Mouse (Mus musculus) retina, postnatal 1 day (tissue): ENCODE measurements around the gene Mpi.

Experiments
- DNase-seq: peaks from one replicate; pipeline ENCODE4 v3.0.0-alpha.2; 2012

Gene Mpi

GRCm38 (mm10) chr9:57552139-57552887 is at the start of gene Mpi:
TSS of gene Mpi (minus strand) at chr9:57552763.
- DNase-seq, result peak; percentile 86

- DNase-seq, result no peak
Measured at GRCm38 (mm10) chr9:57602098-57602497, 49.5 kb upstream of the Mpi start.

GRCm38 (mm10) chr9:57601353-57601706 is 48.8 kb upstream of the Mpi start:
- DNase-seq, result no peak

GRCm38 (mm10) chr9:57600620-57601352 is 48.2 kb upstream of the Mpi start:
- DNase-seq, result peak; percentile 44

- DNase-seq, result peak; percentile 92
Measured at GRCm38 (mm10) chr9:57598851-57599563, 46.4 kb upstream of the Mpi start.

GRCm38 (mm10) chr9:57597929-57598382 is 45.4 kb upstream of the Mpi start:
- peak; percentile 82 for DNase-seq

- no peak for DNase-seq
Measured at GRCm38 (mm10) chr9:57597265-57597664, 44.7 kb upstream of the Mpi start.

- no peak for DNase-seq
Measured at GRCm38 (mm10) chr9:57594174-57594509, 41.6 kb upstream of the Mpi start.

- DNase-seq, result no peak
Measured at GRCm38 (mm10) chr9:57593454-57594173, 41.1 kb upstream of the Mpi start.

GRCm38 (mm10) chr9:57590726-57591125 is 38.2 kb upstream of the Mpi start:
- peak; percentile 66 for DNase-seq

GRCm38 (mm10) chr9:57589224-57590126 is 36.9 kb upstream of the Mpi start, which contains the start of gene Ulk3:
TSS of gene Ulk3 (plus strand) at chr9:57589452.
- DNase-seq, result peak; percentile 87

- DNase-seq, result no peak
Measured at GRCm38 (mm10) chr9:57584991-57585390, 32.4 kb upstream of the Mpi start.

- DNase-seq, result no peak
Measured at GRCm38 (mm10) chr9:57577144-57577849, 24.7 kb upstream of the Mpi start.

GRCm38 (mm10) chr9:57575577-57575976 is 23.0 kb upstream of the Mpi start:
- DNase-seq, result no peak

- no peak for DNase-seq
Measured at GRCm38 (mm10) chr9:57574397-57574796, 21.8 kb upstream of the Mpi start.

GRCm38 (mm10) chr9:57568500-57568899 is 15.9 kb upstream of the Mpi start:
- no peak for DNase-seq

GRCm38 (mm10) chr9:57566846-57567245 is 14.3 kb upstream of the Mpi start:
- DNase-seq, result no peak

- no peak for DNase-seq
Measured at GRCm38 (mm10) chr9:57565741-57566221, 13.2 kb upstream of the Mpi start.

- DNase-seq, result no peak
Measured at GRCm38 (mm10) chr9:57564609-57565008, 12.0 kb upstream of the Mpi start.

GRCm38 (mm10) chr9:57562896-57563372 is 10.4 kb upstream of the Mpi start:
- DNase-seq, result no peak

- DNase-seq, result no peak
Measured at GRCm38 (mm10) chr9:57561711-57562099, 9.1 kb upstream of the Mpi start.
